Mouse (Mus musculus) cerebellum, adult 18-20 months (tissue): Measurements from ENCODE around the gene Nav1.

ENCODE experiments used
- DNase-seq, 2 experiments: peaks; one replicate each; pipeline ENCODE4 v3.0.0; 2021

The Nav1 gene

DNA sequence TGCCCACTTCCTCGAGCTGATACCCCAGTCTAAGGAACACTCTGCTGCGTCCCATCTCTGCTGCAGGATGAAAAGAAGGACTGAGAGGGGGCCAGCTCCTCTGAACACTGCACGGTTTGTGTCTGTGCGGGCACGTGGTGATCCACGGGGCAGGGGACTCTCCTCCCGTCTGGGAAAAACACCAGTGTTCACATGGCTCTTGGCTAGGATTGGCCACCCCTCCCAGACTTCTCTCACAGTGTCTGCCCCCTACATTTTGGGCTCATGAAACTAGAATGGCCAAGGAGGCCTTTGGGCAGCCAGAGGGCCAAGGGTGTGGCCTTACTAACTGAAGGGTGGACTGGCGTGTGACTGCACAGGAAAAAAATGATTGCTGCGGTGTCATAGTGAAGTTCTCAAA is 125.4 kb downstream of the Nav1 start:
- no peak for DNase-seq

DNA sequence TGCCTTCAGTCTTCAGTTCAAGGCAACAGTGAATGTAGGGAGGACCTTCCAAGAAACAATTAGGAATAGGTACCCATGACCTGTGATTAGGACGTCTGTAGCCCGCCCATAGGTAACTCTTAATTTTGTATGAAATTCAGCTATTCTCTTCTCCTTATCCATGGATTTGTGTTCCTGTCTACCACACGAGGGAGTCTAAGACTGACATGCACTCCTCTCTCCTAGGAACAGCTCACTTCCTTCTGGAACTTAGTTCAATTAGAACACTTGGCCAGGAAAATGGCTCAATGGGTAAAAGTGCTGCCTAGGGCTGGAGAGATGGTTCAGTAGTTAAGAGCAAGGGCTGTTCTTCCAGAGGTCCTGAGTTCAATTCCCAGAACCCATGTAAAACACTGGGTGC is 126.3 kb downstream of the Nav1 start:
- DNase-seq: no peak

DNA sequence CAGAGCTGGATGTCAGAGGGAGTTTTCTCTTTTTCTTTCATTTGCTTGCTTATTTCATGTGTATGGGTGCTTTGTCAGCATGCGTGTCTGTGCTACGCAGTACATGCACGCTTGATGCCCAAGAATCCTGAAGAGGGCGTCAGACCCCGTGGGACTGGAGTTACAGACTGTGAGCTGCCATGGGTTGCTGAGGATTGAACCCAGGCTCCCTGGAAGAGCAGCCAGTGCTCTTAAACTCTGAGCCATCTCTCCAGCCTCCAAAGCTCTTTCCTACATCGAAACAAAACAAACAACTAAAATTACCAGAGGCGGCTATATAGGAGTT is 131.6 kb downstream of the Nav1 start:
- DNase-seq: no peak

DNA sequence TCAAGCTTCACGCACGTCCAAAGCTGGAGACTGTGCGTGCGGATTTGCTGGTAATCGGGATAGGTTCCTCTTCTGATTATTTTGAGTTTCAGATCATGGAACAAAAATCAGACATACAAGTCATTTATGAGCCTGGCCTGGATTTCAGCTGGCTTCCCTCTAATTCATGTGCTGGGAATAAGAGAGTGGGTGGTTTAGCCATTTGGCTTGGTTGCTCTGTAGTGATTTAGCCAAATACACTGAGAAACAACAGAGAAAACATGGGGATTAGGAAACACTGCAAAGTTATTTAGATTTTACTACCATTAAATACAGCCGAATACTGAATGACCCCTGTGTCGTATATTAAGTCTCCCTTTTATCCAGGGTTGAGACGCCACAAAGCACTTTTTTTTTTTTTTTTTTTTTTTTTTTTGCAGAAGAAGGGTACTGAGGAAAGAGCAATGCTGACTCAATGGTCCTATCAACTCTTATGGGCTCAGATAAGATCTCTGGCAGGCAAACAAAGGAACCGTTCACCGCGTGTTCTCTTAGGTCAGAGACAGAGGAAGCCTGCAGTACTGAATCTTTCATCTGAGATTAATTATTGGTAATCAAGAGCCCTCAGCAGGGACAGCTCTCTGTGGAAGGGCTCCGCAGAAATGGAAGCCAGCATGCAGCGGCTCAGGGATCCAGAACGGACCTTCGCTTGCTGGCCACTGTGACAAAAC is 132.1 kb downstream of the Nav1 start:
- no peak for DNase-seq

DNA sequence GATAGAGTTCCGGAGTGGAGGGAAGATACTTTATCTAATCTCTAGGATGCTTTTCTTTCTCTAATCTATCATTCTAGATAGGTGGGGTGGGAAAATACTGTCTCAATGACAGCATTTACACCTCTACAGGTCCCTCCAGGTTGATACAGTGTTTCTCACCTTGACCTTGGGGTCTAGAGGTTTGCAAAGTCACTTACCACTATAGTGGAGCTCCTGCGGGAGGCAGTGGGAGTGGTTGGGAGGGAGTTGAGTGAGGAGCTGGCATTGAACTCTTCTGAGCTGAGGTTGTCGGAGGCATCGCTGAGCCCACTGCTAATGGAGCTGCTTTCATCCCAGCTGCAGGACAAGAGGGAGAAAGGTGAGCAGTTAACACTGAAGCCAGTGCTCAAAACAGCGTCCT is 134.6 kb downstream of the Nav1 start:
- DNase-seq: no peak

DNA sequence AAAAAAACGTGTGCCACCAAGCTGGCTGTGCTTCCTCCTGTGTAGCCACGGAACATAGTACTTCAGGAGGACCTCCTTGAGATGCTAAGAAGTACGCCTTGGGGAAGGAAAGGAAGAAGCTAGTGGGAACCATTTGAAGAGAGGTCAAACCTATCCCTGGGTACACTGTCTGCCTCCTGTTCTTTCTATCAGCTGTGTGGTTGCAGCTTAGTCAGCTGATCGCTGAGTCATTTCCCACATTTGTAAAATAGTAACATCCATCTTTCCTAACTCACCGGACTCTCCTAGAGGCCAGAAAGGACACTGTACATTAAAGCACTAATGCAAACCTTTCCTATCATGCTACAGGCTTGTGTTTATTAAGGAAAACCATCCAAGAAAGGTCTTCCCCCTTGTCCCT is 135.4 kb downstream of the Nav1 start:
- no peak for DNase-seq

DNA sequence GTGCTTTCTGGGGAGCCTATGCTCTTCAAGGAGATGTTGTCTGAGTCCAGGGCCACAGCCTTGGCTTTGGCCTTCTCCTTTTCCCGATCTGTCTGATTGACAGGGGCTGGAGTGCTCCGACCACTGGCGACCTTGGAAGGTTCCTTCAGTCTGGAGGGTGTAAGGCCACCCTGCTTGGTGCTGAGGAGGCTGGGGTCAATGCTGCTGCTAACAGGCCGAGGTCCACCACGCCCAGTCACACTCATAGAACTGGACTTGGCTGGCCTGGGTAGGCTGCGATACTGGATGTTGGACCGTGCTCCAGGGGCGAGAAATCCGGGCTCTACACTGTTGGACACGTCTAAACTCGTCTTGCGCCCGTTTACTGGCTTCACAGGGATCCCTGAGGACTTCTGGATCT is 136.5 kb downstream of the Nav1 start:
- no peak for DNase-seq

DNA sequence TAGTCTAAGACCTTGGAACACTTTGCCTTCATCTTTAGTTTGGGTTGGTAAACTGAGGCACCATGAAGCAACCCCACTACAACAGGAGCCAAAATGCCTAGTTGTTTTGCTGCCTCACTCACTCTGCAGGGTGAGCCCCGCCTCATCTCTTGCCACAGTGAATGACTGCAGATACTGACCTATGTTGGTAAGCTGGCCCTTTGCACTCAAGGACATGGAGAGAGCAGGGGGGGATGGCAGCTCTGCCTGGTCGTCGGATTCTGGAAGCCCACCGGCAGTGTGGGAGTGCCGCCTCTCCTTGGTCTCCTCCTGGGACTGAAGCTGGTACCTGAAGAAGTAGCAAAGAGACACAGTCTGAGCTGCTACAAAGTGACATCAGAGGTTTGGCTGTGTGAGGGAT is 139.6 kb downstream of the Nav1 start:
- DNase-seq: no peak

DNA sequence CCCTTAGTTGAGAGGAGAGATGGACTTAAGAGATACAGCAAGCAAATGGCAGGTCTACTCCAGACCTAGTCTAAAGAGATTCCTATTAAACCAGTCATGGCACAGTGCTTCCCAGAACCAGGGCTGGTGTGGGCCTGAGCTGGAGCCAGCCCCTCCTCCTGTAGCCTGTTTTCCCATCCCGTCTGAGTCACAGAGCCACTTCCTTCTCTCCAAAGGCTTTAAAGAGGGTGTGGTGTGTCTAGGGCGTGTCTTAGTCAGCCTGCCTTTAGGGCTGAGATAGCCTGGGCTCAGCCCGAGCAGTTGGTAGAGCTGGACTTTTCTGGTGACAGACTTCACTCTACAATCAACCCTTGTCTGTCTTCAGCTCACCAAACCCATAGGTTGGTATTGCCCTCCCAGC is 140.2 kb downstream of the Nav1 start:
- DNase-seq: no peak

DNA sequence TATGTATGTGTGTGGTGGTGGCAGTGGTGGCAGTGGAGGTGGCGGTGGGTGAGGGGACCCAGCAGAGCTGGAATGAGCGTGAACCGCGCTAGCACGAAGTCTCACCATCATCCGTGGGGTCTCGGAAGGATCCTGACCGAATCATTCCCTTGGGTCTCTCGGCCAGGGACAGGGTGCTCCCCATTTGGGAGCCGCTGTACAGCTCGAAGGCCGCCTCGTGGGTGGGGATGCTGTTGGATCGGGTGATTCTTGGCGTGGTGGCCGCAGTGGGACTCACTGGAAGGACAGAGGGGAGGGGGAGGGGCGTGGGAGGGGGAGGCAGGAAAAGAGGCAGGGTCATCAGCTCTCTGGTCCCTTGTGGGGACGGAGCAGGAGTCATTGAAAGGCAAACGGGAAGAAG is 141.4 kb downstream of the Nav1 start:
- no peak for DNase-seq

DNA sequence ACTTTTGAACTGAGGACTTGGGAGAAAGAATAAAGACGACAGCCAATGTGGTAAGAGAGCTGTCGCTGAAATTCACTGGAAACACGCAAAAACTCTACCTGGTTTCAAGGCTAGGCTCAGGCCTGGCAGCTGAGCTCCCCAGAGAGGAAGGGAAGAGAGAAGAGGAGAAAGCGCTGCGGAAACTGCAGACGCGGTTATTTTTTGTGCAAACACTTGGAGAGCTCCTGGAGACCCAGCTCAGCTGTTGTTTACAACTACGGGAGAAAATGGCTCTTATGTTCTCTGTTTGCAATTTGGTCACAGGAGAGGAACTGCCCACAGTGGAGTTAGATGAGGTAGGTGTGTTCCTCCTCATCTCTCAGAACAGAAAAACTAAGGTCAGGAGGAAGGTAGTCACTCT is 144.4 kb downstream of the Nav1 start:
- no peak for DNase-seq

DNA sequence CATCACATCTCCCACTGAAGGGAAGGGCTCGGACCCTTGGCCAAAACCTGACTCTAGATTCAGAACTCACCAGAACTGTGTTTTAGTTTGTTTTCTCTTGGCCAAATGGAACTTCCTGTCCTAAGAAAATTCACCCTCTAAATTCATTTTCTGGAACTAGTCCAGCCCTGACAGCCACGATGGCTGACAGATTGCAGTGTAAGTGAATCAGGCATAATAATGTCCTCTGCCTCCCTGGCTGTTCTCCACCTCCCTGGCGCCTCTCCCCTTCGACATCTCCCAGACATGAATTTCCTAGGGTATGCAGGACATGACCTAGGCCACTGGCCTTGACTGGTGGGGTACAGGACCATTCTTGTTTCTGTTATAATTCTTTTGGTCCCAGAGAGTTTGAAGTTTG is 144.8 kb downstream of the Nav1 start:
- DNase-seq: no peak

DNA sequence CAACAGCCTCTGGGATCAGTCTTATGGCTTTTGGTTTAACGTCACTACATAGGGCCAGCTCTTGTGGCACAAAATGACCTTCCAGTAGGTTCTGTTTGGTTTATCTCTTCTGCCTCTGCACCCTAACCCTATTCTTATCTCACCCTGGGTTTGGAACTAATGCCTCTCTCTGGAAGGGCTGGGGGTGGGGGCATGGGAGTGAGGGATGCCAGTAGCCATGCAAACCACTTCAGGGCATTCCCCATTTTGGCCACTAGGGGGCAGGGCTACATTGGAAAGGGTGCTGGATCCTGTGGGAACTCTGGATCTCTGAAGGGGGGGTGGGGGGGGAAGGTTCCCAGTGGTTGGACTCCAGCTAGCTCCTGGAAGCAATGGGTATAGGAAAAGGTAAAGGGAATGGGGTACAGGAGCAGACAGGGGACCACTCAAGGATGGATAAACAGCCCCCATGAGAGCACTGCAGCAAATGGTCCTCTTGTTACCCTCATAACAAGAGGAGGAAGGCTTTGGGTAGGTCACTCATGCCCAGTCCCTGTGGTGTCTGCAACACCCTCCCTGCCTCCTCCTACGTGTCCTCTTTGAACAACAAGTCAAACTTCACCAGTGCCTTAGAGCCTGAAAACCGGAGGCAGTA is 145.9 kb downstream of the Nav1 start:
- DNase-seq: peak; percentile 58 to 67

DNA sequence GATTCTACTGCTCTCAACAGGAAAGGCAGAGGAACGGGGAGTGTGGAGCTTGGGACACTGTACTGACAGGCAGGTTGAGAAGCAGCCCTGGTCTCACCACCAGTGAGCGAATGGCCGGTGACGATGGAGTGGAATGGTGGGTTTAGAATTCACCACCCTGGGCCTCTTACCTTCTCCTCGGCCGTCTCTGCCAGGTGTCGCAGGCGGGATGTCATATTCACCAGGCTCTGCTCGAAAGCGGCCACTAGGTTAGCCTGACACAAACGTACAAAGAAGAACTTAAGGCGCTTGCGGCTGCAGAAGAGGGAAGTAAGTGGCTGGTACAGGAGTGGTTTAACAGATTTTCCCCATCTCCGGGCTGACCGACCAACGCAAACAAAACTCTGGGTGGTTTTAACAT is 146.6 kb downstream of the Nav1 start:
- DNase-seq: no peak

DNA sequence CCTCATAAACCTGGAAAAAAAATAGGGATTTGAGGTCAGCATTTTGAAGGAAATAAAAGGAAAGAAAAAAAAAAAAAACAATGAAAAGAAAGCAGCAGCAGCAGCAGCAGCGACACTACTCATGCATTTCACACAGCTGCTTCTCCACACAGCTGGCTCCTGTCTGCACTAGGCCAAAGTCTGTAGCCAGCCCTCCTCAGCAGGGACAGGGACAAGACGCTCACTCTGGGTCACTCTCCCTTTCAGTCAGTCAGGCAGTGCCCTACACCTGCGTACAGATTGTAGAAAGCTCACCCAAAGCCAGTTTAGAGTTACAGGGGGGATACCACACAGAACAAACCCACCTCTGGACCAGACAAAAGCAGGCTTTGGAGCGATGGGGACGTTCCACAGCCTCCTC is 149.2 kb downstream of the Nav1 start:
- DNase-seq: no peak

DNA sequence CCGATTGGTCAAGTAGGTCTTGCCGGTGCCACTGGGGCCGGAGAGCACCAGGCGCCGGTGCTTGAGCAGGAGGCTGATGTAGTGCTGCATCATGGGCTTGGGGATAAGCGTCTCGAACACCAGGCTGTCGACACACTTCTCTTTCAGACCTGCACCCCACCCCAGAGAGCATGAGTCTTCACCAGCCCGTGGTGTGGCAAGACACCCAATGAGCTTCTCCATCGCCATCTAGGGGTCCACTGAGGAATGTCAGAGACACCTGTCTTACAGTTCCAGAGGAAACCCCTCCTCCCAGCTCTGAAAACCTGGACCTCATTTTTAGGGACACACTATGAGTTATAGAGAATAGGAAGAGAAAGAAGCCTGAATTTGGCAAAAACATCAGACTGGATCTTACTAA is 154.8 kb downstream of the Nav1 start:
- DNase-seq: peak; percentile 13 to 40

DNA sequence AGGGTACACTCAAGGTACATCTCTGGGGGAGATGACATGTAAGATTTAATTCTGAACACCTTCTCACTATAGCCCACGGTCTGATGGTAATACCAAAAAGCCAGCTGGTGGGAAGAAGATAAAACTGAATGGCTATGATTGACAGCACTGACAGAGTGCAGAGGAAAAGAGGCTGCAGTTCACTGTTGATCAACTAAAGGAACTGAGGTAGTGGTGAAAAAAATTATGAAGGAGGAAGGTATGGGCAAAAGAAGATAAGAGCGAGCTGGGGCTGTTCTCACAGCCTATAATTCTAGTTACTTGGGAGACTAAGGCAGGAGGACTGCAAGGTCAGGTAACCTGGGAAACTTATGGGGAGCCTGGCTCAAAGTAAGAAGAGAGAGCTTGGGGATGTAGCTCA is 155.7 kb downstream of the Nav1 start:
- no peak for DNase-seq

DNA sequence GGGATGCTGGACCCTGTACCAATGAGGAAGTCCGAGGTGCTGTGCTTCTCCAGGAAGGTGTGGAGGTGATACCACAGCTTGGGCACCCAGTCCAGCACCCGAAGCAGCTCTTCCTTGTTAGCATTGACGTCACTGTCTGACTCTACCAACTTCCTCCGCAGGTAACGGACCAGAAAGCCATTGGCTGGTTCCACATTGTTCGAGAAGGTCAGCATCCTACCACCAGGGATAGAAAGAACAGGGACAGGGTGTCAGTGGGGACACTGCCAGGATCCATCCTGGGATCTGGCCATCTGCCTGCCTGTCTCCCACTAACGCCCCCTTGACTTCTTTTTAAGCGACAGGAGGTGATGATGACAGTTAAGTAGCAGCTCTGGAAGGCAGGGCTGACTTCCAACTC is 157.2 kb downstream of the Nav1 start:
- DNase-seq: no peak

DNA sequence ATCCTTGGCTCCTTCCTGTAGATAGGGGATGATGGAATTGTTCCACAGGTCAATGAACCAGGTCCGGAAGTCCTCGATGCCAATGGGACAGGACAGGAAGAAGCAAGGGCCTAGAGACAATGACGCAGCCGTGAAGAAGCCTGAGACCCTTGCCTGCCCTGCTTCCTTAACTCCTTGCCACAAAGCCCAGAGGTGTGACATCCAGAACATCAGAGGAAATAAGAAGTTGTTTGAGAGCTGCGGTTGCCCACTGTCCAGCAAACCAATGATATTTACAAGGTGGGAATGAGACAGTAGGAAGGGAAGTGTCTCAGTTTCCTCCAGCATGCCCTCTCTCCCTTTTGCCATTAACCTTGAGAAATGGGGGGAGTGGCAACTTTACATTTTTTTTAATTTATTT is 158.2 kb downstream of the Nav1 start:
- no peak for DNase-seq

DNA sequence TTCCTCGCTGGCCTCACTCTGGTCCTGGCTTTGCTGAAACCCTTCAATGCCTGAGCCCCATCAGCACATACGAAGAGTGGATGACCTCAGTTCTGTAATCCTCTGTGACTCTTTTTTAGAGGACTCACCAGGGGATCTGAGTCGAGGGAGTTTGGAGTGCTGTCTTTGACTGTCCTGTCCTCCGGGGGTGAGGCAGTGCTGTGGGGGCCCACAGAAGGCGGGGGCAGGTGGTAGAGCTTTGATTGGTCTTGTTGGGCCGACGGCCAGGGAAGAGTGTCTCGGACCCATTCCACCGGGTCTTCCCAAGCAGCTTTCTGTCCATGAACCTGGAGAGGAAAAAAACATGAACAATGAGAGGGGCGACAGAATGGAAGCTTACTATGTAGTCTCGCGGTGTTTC is 163.6 kb downstream of the Nav1 start:
- no peak for DNase-seq

DNA sequence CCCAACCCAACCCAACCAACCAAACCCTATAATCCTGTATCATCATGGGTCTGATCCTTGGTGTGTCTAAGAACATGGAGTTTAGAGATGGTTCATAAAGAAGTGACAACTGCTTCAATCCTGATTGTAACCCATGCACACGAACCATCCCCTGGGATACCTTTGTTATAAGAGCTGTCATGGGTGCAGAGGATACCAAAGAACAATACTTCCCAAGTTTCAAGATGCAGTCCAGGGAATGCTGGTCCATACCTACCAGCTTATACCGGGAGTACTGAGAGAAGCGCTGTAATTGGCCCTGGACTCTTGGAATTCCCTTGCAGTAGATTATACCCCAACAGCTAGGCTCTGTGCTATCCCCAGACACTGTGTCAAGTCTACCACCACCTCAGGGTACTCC is 165.2 kb downstream of the Nav1 start:
- DNase-seq: no peak

DNA sequence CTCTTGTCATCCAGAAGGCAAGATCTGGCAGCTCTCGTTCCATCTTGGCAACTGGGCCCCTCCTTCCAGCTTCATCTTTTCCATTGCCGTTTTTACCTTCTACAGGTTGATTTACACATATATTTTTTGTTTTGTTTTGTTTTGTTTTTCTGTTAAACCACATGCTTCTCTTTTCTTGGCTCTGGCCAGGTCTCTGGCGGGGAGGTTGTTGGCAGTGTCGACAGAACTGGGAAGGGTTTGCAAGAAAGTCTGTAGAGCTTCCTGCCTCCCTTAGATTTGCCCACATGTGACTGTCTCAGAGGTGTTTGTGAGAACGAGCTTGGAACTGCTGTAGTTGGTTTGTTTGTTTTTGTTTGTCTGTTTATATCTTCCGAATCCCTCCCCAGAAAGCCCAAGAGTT is 166.1 kb downstream of the Nav1 start:
- no peak for DNase-seq

DNA sequence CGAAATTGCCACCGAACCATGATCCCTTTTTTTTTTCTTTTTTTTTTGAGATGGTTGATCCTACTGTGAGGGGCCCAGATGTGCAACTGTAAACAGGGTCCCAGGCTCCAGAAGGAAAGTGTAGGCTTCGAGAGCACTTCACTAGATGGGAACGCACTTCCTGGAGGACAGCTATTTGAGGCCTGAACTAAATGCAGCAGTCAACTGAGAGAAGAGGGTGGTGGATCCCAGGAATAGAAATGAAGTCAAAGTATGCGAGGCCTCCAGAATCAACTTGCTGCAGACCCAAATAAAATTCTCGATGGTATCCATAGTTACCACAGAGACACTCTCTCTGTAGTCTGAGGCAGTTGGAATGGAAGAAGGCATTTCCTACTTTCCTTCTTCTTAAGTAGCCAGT is 168.3 kb downstream of the Nav1 start:
- DNase-seq: no peak

DNA sequence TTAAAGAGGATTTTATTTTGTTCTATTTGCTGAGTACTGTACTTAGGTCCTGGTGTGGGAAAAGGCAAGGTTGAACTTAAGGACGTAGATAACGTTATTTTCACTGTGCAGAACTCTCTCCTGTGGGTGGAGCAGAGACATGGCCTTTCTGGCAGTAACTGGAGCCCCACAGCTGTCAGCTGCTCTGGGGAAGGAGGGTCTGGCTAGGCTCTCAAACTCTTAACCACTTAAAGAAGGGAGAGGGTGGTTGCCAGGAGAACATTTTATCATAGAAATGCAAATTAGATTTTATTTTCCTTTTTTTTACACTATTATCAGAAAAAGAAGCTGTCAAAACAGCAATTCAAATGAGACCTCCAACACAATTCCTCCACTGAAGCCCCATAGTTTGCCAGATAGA is 171.3 kb downstream of the Nav1 start:
- DNase-seq: no peak

DNA sequence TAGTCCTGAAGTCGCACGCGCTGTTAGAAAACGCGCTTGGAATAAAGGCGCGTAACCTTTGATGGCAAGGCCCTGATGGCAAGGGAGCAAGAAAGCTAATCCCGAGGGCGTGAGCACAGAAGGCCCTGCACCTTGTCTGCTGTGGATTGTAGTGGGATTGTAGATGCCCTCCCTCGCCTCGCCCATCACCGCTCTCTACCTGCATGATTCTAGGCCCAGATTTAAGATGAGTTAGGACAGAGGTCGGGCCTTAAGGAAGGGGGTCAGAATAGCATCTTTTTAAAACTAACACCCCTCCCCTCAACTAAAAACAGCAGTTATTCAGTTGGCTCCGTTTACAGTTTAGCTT is 176.5 kb downstream of the Nav1 start:
- no peak for DNase-seq
